In the genomic region with DNA sequence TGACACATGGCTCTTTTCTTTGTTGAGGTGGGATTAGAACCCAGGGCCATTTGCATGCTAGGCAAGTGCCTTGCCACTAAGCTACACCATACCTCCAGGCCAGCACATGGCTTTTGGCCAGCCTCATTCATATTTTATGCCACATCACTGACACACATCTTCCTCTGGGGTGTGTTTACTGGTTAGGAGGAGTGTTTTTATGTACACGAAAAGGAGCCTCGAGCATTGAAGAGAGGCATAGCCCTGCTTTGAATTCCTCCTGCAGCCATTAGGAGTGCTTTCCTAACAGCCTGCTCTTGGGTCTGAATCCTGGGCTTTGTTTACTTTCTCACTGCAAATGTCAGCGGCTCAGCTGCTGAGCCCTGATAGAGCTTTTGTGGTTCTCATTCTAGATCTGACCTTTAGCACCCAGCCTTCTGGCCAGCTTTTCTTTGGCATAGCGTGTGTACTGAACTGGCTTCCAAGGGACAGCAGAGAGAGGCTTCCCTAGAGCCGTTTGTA, we compare ENCODE assay signal across 8 mouse cellular contexts. TPM values are rescaled to one million over a fixed set of nuclear protein-coding genes. Genes with fewer than 3 reads are reported as not detected.
A peak's percentile ranks its signal among the peaks of the same experiment; 100 is the strongest.
DNase-seq lines count a peak whose midpoint lies in the region; ATAC-seq lines count a peak whose summit lies in the region.

No protein-coding gene starts in this region.

- WGBS in intestine, embryonic 15.5 days, result 4% methylated on average over 5 of the region's 5 CpGs

- ATAC-seq in intestine, embryonic 15.5 days, result peak; percentile 50

- DNase-seq in ovary, postnatal 36 days (ENCODE audit: low spot score), result peak; percentile 29
- no peak for DNase-seq in ovary, postnatal 10 days (ENCODE audit: low spot score)
- peak; percentile 72 for DNase-seq in gastrocnemius, postnatal 25 days
- peak; percentile 44 for DNase-seq in lung, postnatal 25 days (ENCODE audit: low spot score)
- no peak for DNase-seq in right cerebral cortex, postnatal 14 days
- no peak for DNase-seq in layer of hippocampus, adult 8-10 months (ENCODE audit: low spot score in 2 of 2)
- DNase-seq in frontal cortex, postnatal 36 days (ENCODE audit: low spot score in 2 of 2), result no peak

- peak overlapping the region; percentile 41; the same call in 1 of the 2 replicates for H3K27ac ChIP-seq in intestine, embryonic 15.5 days

- H3K4me1 ChIP-seq in intestine, embryonic 15.5 days (replicated peaks), result peaks cover 21% of the 10 kb centered on the region

- H3K4me2 ChIP-seq in intestine, embryonic 15.5 days (replicated peaks), result no peak overlapping the region

- H3K9me3 ChIP-seq in intestine, embryonic 15.5 days, result no peaks in the 10 kb centered on the region

- H3K27me3 ChIP-seq in intestine, embryonic 15.5 days (replicated peaks), result no peaks in the 10 kb centered on the region

- H3K9ac ChIP-seq in intestine, embryonic 15.5 days, result no peak overlapping the region

- H3K36me3 ChIP-seq in intestine, embryonic 15.5 days, result no peaks in the 10 kb centered on the region

- no peak overlapping the region for H3K4me3 ChIP-seq in intestine, embryonic 15.5 days (replicated peaks)

RNA-seq across cellular contexts. Expression of gene Myrip, which starts 44.4 kb away (rescaled TPM):
- total RNA-seq in gastrocnemius, postnatal 25 days (2021), result 1 to 10 TPM in 1 of 2 experiments, under 1 TPM in 1; 0.97 to 4.5 TPM
- 0.89 and 1.3 TPM in 2 replicates for polyA plus RNA-seq in intestine, embryonic 15.5 days (2015; fragmentation: Nextera tagmentation; extraction: Ambion mirVana)
- total RNA-seq in layer of hippocampus, adult 8-10 months (2022), result 10 to 100 TPM; 45.8 to 63.9 (median 55.6) TPM

Comparison
In these comparisons a context has a peak if more than half of its experiments do, and no peak if none do; other contexts are left out.
1. DNase-seq: peak in ovary, postnatal 36 days (single experiment), gastrocnemius, postnatal 25 days (single experiment) and lung, postnatal 25 days (single experiment); none in ovary, postnatal 10 days (single experiment), right cerebral cortex, postnatal 14 days (single experiment), layer of hippocampus, adult 8-10 months (0 of 2) and frontal cortex, postnatal 36 days (0 of 2).
2. RNA of gene Myrip, which starts 44.4 kb away (total RNA-seq): 45.8 to 63.9 TPM in layer of hippocampus, adult 8-10 months; 0.97 to 4.5 TPM in gastrocnemius, postnatal 25 days; every median in the first group is over 4 times any median in the second.